Mouse (Mus musculus) forebrain, embryonic 15.5 days (tissue): ENCODE data around the gene Bmp7. TPM values are rescaled to one million over a fixed set of nuclear protein-coding genes. Genes with fewer than 3 reads are reported as not detected.
A peak's percentile ranks its signal among the peaks of the same experiment; 100 is the strongest.

Source experiments
- ATAC-seq: fragments of 200-750 bp; cut with Nextera tagmentation; replicated peaks from 2 replicates; pipeline ENCODE4 v1.8.0; 2017; ENCODE audit warnings: mild to moderate bottlenecking, moderate TSS enrichment, moderate library complexity
- H3K27ac ChIP-seq: fragments of 300-500 bp; sonication (generic); replicated peaks from 2 replicates; pipeline ENCODE4 v1.5.1; 2015; ENCODE audit warnings: mild to moderate bottlenecking, inconsistent platforms
- H3K27me3 ChIP-seq: fragments of 300-500 bp; sonication (generic); 2 replicates; pipeline ENCODE4 v1.6.1; 2015; ENCODE audit warnings: inconsistent platforms
- H3K36me3 ChIP-seq: fragments of 300-500 bp; sonication (generic); 2 replicates; pipeline ENCODE4 v1.6.1; 2015; ENCODE audit warnings: mild to moderate bottlenecking, inconsistent platforms
- H3K4me1 ChIP-seq: fragments of 300-500 bp; sonication (generic); 2 replicates; pipeline ENCODE4 v1.6.1; 2015; ENCODE audit warnings: inconsistent platforms
- H3K4me2 ChIP-seq: fragments of 300-500 bp; sonication (generic); replicated peaks from 2 replicates; pipeline ENCODE4 v1.6.1; 2015; ENCODE audit warnings: mild to moderate bottlenecking, inconsistent platforms
- H3K4me3 ChIP-seq: fragments of 300-500 bp; sonication (generic); 2 replicates; pipeline ENCODE4 v1.5.1; 2015; ENCODE audit warnings: mild to moderate bottlenecking, inconsistent platforms
- H3K9ac ChIP-seq: fragments of 300-500 bp; sonication (generic); replicated peaks from 2 replicates; pipeline ENCODE4 v1.6.1; 2015; ENCODE audit warnings: mild to moderate bottlenecking, inconsistent platforms
- H3K9me3 ChIP-seq: fragments of 300-500 bp; sonication (generic); 2 replicates; pipeline ENCODE4 v1.6.1; 2016; ENCODE audit warnings: inconsistent platforms
- WGBS: fragments of 180-500 bp; shearing (Covaris S2); methylation state at CpG from one replicate; pipeline ENCODE4 v1.1.7; 2015; ENCODE audit warnings: mixed read lengths; 5-methylcytosine and 5-hydroxymethylcytosine counted together
- polyA plus RNA-seq: library from polyadenylated mRNA; unstranded; fragments of >200 nt; fragmentation: Nextera tagmentation; extraction: Ambion mirVana; gene quantifications from 2 replicates; pipeline ENCODE4 v1.2.1, GENCODE M21; 2015

The Bmp7 gene
- polyA plus RNA-seq, 1 experiment from 2014 or later: 9.5 TPM

DNA sequence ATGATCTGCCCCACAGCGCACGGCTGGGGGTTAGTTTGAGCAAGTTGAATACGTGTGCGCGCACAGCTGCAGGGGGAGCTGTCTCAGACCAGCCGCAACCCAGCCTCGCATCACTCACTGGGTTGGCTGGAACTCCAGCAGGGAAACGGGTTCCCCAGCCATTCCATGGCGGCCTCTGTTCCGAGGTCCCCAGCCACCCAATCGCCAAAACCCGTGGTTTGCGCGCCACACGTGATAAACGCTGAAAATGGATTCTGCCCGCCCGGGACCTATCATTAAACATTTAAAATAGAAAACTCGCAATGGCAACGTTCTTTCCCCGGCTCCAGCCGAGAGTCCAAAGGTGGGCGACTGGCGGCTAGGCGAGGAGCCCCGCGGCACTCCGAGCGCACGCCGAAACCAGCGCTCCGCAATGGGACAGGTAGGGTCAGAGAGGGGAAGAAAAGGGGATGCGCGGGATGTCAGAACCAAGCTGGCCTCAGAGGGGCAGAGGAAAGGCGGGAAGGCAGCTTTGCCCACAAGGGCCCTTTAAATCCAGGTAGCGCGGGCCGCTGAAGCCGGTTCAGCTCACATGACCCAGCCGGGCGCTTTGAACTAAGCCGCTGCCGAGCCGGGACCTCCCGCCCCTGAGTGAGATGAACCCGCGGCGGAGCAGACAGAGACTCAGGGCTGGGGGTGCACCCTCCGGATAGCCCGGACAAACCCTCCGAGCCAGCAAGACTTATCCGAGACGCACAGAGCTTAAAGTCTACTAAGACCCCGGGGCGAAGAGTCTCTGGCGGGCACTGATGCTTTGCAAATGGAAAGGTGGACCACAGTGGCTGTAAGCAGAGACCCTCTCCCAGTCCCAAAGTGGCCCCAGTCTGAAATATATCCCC, 1.1 kb downstream of the Bmp7 start:
- Histone ChIP-seq H3K4me2 (peak overlapping the region; percentile 91), H3K9me3 (no peaks in the 10 kb centered on the region), H3K36me3 (no peaks in the 10 kb centered on the region), H3K27ac (no peak overlapping the region), H3K4me1 (peaks cover 41% of the 10 kb centered on the region), H3K9ac (peak overlapping the region; percentile 44), H3K4me3 (peak overlapping the region; percentile 49), H3K27me3 (peaks cover 73% of the 10 kb centered on the region)
- no peak for ATAC-seq
- under 1% methylated on average over 57 of the region's 57 CpGs for WGBS

DNA sequence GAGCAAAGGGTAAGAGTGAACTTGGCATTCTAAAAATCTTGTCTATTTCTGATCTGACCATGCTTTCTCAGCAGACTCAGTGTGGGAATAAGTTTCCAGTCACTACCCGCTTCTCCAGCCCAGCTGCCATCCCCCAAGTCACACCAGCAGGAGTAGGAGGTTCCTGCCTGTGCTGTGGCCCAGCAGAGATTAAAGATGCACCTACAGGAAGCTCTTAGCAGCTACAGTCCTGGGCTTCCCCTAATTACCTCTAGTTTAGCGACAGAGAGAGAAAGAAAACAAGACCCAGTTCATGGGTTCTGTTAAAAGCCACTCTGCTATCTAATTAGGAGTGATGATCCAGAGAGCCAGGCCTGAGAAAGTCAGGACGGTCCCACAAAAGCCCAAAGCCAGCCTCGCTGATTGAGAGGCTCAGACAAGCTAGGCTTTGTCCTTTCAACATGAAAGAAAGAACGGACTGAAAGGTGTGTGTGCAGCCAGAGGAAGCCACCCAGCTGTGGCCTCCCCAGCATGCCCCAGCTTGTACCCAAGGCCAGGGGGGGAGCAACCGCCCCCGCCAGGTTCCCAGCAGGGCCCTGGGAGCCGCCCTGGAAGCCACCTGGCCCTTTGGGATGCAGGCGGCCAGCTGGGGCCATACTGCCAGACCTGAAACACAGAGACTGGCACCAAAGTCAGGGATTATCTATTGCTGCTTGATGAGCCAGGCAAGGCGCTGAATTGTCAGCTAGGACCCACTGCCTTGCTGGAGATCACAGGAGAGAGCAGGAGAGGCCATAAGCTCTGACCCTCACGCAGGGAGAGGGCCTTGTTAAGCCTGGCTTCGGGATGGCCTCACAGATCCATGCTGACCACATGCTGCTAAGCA, 2.6 kb downstream of the Bmp7 start:
- H3K4me2 ChIP-seq: 0 out of 2 replicates have a peak overlapping the region, but pooled peaks have one; percentile 7
- H3K9ac ChIP-seq: no peak overlapping the region
- H3K9me3 ChIP-seq: no peaks in the 10 kb centered on the region
- H3K27me3 ChIP-seq: peaks cover 68% of the 10 kb centered on the region
- H3K4me3 ChIP-seq: no peak overlapping the region
- peaks cover 50% of the 10 kb centered on the region for H3K4me1 ChIP-seq
- no peak overlapping the region for H3K27ac ChIP-seq
- no peaks in the 10 kb centered on the region for H3K36me3 ChIP-seq
- WGBS: 16% methylated on average over 12 of the region's 12 CpGs
- no peak for ATAC-seq

DNA sequence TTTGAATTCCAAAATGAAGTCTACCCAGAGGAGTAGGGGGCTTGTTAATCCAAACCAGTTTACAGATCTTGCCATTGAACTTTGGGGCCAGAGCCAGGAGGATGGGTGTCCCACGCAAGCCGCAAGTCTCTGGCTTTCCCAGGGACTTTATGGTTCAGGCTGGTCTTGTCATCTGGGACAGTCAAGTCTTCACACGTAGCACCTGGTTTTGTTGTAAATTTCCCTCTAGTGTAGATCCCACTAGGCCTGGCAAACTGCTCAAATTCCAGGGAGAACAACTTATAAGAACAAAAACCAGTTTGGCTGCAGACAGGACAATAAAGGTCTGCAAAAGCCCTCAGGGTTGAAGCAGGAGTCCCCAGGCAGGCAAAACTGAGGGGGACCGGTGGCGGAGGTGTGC, 3.3 kb downstream of the Bmp7 start:
- Histone ChIP-seq H3K9ac (no peak overlapping the region), H3K4me1 (peaks cover 50% of the 10 kb centered on the region), H3K36me3 (no peaks in the 10 kb centered on the region), H3K4me2 (no peak overlapping the region), H3K9me3 (no peaks in the 10 kb centered on the region), H3K27ac (no peak overlapping the region), H3K4me3 (no peak overlapping the region), H3K27me3 (peaks cover 64% of the 10 kb centered on the region)
- no peak for ATAC-seq
- WGBS: 42% methylated on average over 5 of the region's 5 CpGs

DNA sequence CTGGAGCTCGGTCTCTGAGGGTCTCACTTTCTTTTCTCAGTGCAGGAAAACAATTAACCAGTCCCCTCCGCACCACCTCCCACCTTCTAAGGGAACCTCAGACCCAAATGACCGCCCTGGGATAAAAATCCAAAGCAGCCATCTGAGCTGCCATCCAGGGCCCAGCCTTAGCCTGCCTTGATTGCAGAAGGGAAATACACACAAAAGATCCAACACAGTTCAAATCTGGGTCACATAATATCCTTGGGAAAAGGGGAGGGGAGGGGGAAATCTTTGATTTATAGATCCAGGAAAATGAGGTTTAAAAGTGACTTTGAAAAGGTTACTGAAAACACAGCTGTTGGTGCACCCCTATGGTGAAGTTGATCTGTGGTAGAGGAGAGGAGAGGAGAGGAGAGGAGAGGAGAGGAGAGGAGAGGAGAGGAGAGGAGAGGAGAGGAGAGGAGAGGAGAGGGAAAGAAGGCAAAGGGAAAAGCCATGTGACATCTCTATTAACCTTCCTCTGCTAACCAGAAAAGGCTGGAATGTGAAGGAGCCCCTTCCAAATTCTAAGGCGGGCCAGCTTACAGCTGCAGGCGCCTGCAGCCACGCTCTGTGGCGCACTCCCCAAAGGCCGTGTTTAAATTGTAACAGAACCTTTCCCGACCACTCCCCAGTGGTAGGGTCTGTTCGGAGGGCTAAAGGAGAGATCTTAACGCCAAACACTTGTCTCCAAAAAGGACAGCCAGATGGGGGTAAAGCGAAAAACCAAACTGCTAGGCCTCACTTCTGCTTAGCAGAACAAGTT, 4.2 kb downstream of the Bmp7 start:
- H3K36me3 ChIP-seq: no peaks in the 10 kb centered on the region
- H3K4me1 ChIP-seq: peaks cover 49% of the 10 kb centered on the region
- ATAC-seq: no peak
- peaks cover 55% of the 10 kb centered on the region for H3K27me3 ChIP-seq
- no peak overlapping the region for H3K4me3 ChIP-seq
- no peak overlapping the region for H3K9ac ChIP-seq
- no peak overlapping the region for H3K4me2 ChIP-seq
- WGBS: 28% methylated on average over 12 of the region's 12 CpGs
- H3K9me3 ChIP-seq: no peaks in the 10 kb centered on the region
- no peak overlapping the region for H3K27ac ChIP-seq

DNA sequence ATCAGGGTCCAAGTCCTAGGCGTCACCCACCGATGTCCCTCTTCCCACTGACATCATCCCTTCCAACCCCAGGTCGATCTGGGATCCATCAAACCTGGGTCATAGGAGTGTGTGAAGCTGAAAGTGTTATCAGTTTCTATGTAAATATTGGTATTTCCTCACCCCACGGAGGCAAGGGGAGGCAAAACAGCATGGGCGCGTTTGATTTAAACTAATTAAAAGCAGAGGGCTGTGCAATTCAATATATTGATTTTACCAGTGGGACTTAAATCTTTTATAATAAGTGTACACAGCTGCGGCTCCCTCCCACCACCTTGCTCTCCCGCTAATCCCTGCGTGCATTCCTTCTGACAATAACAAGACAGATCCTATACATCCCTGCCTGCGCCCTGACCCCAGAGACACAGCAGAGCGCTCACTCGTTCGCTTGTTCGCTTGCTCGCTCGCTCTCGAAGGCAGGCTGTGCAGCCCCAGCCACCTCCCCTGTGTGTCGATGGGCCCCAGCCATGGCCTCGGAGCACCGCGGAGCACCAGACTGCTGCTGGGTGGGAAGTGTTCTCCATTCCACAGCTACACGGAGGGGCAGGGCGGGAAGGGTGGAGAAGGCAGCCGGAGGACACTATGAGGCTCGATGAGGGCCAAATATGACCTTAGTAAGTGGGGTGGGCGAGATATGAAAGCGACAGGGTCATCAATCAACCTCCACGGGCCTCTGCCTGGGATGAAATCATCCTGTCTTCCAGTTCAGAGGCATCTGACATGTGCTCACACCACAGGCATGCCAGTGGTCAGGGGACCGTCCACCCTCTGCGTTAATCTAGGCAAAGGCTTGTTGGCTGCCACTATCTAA, 5.0 kb downstream of the Bmp7 start:
- 12% methylated on average over 30 of the region's 30 CpGs for WGBS
- no peak for ATAC-seq
- Histone ChIP-seq H3K4me2 (peak overlapping the region; percentile 54; the same call in 1 of the 2 replicates), H3K27me3 (peaks cover 47% of the 10 kb centered on the region), H3K27ac (no peak overlapping the region; the same call in none of the 2 replicates), H3K9me3 (no peaks in the 10 kb centered on the region), H3K36me3 (no peaks in the 10 kb centered on the region), H3K9ac (no peak overlapping the region), H3K4me1 (peaks cover 41% of the 10 kb centered on the region), H3K4me3 (no peak overlapping the region)

DNA sequence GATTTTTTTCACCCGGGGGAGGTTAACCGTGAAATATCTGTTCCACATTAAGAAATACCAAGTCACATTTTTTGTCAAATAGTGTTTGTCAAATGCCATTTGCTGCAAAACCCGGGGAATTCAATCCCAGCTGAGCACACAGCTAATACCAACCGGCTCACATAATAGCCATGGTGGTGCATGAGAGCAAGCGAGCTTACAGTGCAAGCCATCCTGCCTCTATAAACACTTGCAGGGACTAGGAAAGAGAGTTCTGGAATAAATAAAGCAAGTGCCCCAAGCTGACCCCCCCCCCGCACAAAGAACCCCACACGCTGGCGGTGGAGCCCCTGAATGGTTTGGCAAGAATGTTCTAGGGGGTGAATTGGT, 5.7 kb downstream of the Bmp7 start:
- ATAC-seq: no peak
- peaks cover 34% of the 10 kb centered on the region for H3K4me1 ChIP-seq
- WGBS: 2% methylated on average over 8 of the region's 8 CpGs
- peak overlapping the region; percentile 54 for H3K4me2 ChIP-seq
- H3K36me3 ChIP-seq: no peaks in the 10 kb centered on the region
- H3K27ac ChIP-seq: peak overlapping the region; percentile 70
- H3K4me3 ChIP-seq: peak overlapping the region; percentile 30
- peak overlapping the region; percentile 32; the same call in 1 of the 2 replicates for H3K9ac ChIP-seq
- no peaks in the 10 kb centered on the region for H3K9me3 ChIP-seq
- peaks cover 40% of the 10 kb centered on the region for H3K27me3 ChIP-seq

DNA sequence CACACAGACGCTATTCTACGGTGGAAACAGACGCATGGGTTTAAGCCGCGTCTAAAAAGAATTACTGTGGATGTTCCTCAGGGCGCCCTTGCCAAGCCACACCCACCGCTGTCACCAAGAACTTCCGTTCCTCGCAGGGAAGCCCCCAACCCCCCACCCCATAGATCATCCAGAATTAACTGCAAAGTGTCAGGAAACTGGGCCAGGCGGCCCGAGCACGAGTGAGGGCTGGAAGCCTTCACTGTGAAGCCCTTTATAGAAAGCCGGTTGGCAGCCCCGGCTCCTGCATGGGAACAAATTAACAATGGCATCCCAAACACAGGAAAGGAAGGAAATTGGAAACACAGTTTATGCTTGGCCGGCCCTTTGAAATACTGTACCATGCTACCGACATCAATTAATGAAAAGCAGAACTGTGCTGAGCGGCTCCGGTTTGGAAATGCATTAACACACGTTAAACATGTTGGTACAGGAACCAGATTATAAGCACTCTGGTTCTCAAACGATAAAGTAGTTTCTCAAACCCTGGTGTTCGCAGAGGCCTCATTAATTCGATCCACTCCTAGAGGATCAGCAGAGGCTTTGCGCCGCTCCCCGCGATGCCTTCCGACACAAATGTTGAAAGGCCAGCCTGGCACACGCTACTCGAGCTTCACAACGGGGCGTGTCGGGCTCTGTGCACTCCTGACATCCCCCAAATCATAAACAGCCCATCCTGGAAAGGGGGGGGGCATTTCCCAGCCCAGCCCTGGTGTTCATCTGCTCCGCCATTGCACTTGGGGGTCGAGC, 6.3 kb downstream of the Bmp7 start:
- Histone ChIP-seq H3K4me2 (peak overlapping the region; percentile 54), H3K27me3 (peaks cover 34% of the 10 kb centered on the region), H3K36me3 (no peaks in the 10 kb centered on the region), H3K4me3 (peak overlapping the region; percentile 30), H3K4me1 (peaks cover 28% of the 10 kb centered on the region), H3K27ac (peak overlapping the region; percentile 70), H3K9ac (peak overlapping the region; percentile 32; the same call in 1 of the 2 replicates), H3K9me3 (no peaks in the 10 kb centered on the region)
- ATAC-seq: peak; percentile 69
- 1% methylated on average over 34 of the region's 34 CpGs for WGBS

DNA sequence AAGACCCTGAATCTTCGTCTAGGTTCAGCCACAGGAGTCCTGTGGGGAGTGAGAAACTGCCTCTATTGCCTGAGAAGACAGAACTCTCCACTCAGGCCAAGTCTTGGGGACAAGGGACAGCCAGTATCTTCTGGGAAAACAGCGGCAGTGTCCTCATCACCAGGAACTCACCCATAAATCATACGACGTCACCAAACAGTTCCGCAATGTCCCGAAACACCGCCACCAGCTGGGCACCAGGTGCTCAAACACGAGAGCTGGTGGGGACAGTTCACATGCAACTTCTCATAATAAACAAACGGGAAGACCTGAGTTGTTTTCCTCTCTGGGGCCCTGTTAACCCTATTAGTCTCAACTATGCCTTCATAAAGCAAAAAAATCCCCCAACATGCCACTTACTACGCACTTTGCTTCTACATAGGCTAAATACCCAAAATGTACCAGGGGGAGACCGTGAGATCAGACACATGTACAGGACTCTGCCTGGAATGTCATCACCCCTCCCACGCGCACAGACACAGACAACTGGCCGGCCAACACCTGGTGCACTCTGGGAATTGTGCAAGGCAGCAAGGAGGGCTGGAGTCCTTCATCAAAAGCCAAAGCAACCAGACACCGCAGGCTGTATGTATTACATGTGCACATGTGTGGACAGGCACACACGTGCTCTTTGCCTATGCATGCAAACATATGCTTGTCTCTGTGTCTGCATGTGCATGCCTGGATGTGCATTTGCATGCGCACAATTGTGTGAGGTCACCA, 8.8 kb downstream of the Bmp7 start:
- Histone ChIP-seq H3K4me2 (no peak overlapping the region), H3K9ac (no peak overlapping the region), H3K4me1 (peaks cover 24% of the 10 kb centered on the region), H3K27ac (no peak overlapping the region), H3K4me3 (no peak overlapping the region), H3K9me3 (no peaks in the 10 kb centered on the region), H3K27me3 (peaks cover 9% of the 10 kb centered on the region; the same call in 1 of the 2 replicates), H3K36me3 (no peaks in the 10 kb centered on the region)
- 85% methylated on average over 17 of the region's 17 CpGs for WGBS
- ATAC-seq: no peak

DNA sequence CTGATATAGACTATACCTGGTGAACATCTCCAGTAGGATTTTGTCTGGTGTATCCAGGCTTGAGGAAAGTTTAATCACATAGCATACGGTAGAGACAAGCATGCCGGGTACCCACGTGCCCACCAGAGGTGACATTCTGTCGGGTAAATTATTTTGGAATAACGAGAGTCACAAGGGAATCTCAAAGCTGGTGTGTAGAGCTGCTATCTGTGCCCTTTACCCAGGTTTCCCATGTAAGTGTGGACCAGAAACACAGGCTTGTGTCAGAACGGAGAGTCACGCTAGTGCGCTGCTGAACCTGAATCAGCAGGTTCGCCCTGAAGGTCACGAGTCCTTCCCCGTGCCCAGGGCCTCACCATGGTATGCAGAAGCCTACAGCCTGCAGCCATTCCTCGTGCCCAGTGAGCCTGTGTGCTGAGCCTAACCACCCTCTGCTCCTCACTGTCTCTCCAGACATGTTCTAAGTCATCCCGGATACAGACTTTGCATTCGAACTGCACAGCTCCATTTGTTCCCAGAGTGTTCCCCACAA, 10.2 kb downstream of the Bmp7 start:
- Histone ChIP-seq H3K9me3 (no peaks in the 10 kb centered on the region), H3K4me1 (peaks cover 19% of the 10 kb centered on the region), H3K4me3 (no peak overlapping the region), H3K27me3 (peaks cover under 1% of the 10 kb centered on the region; the same call in 1 of the 2 replicates), H3K9ac (no peak overlapping the region), H3K4me2 (no peak overlapping the region), H3K36me3 (no peaks in the 10 kb centered on the region), H3K27ac (no peak overlapping the region)
- 78% methylated on average over 14 of the region's 14 CpGs for WGBS
- ATAC-seq: no peak

DNA sequence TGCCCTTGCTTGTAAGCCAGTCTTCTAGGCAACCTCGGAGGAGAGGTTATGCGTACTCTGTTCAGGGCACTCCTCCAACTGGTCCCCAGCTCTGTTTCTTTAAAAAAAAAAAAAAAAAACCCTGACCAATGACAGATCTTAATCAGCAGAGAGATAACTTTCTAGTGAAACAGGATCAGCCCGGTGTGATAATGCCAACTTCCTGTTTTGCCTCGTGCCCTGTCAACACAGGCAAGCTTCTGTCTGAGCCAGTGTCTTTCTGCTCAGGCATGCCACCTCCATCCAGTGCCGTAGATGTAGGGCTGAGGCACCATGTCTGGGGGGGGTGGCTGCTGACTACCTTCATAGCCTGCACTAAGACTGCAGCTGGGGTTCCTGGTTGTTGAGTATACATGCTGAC, 12.5 kb downstream of the Bmp7 start:
- no peak overlapping the region for H3K4me3 ChIP-seq
- no peaks in the 10 kb centered on the region for H3K36me3 ChIP-seq
- H3K4me2 ChIP-seq: no peak overlapping the region
- H3K9ac ChIP-seq: no peak overlapping the region
- no peak for ATAC-seq
- no peaks in the 10 kb centered on the region for H3K27me3 ChIP-seq
- no peaks in the 10 kb centered on the region for H3K4me1 ChIP-seq
- WGBS: 88% methylated on average over 5 of the region's 5 CpGs
- no peaks in the 10 kb centered on the region for H3K9me3 ChIP-seq
- H3K27ac ChIP-seq: no peak overlapping the region
